Mouse (Mus musculus) G1E-ER4 (cell line): Measurements from ENCODE around the gene Cpped1. TPM values are rescaled to one million over a fixed set of nuclear protein-coding genes. Genes with fewer than 3 reads are reported as not detected.

Experiments used
- GATA1 ChIP-seq: IDR thresholded peaks from one replicate; pipeline ENCODE4 v1.8.0; 2012; ENCODE audit warnings: low read length, inconsistent platforms
- polyA plus RNA-seq: library from polyadenylated mRNA; stranded (reverse); fragments of >175 nt; gene quantifications from 2 replicates; pipeline ENCODE4 v1.2.3, GENCODE M21; 2012

The Cpped1 gene
- polyA plus RNA-seq, result 18.3 and 19.1 TPM in 2 replicates

DNA sequence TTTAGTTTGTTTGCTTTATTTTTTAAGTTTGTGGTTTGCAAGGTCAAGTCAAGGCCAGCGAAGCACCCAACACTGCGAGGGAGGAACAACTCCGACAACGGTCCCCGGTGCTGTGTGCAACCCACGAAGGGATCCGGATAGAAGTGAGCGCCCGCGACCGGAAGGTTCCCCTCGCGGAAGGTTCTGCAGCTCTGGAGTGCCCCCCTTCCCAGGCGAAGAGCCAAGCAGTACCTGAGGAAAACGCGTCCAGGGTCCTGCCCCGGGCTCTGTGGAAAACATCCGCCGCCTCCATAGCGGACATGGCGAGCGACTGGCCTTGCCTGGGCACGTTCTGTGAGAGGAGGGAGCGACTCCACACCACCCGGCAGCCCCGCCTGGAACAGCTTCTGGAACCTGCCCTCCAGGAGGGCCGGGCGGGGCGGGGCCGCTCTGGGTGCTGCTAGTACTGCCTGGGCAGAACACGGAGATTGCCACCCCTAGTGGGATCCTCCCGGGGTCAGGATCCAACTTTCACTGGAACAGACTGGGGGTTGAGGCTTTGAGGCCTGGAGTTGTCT lies at the start of gene Cpped1:
Cpped1 (minus strand) TSS at position 411 of the 557 bp plus-strand sequence.
- TF ChIP-seq GATA1, result no peak

DNA sequence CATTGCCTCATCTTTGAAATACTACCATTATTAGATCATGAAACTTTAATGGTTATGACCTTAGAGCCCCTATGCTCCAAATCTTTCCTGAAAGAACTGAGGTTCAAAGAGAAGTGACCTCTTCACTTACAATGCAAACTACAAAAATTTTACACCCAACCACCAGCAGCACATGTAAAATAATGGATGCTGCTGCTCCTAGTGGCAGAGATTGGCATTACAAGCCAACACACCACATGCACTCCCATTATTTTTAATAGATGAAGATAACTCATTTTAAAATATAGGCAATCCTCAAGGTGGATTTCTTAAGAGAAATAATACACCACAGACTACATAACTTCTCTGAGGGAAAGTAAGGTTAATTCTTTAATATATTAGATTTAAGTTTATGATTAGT lies 31.2 kb upstream of the Cpped1 start:
- no peak for TF ChIP-seq GATA1

GRCm38 (mm10) chr16:11910801-11911200 lies 1.6 kb upstream of the Cpped1 start:
- TF ChIP-seq GATA1, result no peak

DNA sequence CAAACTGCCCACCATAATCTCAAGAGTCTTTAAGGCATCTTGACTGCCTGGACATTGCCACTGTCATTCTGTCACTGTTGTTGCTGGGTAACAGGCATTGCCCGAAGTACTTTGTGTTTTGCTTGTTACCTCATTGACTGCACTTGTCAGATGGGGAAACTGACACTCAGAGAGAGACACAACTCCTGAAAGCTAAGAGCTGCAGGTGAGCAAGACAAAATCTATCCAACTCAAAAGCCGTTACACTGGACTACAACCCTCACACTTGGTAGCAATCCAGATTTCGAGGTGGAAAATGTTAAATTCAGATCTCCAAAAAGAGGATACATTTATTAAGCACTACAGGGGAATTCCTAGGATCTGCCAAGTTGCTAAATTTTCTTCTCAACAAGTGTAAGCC lies 572 bp upstream of the Cpped1 start:
- no peak for TF ChIP-seq GATA1

- no peak for TF ChIP-seq GATA1
These were observed 707 bp downstream of the Cpped1 start for GRCm38 (mm10) chr16:11908461-11909014.

- TF ChIP-seq GATA1, result no peak
These were observed 1.4 kb downstream of the Cpped1 start for GRCm38 (mm10) chr16:11907816-11908215.

DNA sequence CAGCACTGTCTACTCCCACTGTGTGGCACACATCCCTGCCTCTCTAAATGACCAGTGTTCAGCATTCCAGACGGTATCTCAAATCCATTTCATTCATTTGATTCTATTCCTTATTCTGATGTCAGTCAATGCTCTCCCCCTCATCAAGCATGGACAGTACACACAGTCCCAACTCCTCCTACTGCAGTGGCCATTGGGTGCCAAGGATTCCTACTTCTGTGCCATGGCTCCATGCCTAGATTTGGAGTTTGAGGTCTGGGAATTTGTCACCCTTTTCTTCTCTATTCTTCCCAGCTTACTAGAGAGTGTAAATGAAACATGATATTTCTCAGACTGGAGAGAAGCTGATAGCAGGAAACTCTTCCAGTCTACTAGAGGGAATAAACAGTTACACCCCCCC lies 2.3 kb downstream of the Cpped1 start:
- TF ChIP-seq GATA1, result no peak

DNA sequence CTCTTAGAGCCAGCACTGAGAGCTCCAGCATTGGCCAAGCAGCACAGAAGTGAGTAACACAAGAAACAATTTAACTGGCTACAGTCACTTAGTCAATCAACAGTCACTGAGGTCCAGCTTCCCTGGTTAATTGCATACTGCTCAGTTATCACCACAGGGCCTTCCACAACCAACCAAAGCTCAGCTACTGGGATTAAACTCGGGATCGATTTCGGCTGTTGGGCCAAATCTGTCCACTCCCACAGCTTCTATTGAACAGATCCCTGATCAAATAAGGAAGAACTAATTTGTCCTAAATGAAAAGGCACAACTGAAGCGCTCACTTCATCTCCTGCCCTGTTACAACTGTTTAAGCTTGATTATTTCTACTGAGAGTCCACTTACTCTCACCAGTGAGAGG lies 4.0 kb downstream of the Cpped1 start:
- no peak for TF ChIP-seq GATA1

GRCm38 (mm10) chr16:11902007-11902406 lies 7.2 kb downstream of the Cpped1 start:
- no peak for TF ChIP-seq GATA1

- no peak for TF ChIP-seq GATA1
These were observed 8.9 kb downstream of the Cpped1 start for GRCm38 (mm10) chr16:11900341-11900740.

DNA sequence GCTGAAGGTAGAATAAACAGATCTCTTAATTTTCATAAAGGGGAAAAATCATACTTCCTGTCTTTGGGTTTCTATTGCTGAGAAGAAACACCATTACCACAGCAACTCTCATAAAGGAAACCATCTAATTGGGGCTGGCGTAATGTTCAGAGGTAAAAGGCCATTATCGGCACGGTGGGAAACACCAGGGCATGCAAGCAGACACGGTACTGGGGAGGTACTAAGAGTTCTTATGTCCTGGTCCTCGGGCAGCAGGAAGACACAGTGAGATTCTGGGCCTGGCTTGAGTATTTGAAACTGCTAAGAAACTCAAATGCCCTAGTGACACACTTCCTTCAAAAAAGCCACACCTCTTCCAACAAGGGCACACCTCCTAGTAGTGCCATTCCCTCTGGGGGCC lies 12.8 kb downstream of the Cpped1 start:
- no peak for TF ChIP-seq GATA1

GRCm38 (mm10) chr16:11894877-11895276 lies 14.4 kb downstream of the Cpped1 start:
- TF ChIP-seq GATA1, result no peak

DNA sequence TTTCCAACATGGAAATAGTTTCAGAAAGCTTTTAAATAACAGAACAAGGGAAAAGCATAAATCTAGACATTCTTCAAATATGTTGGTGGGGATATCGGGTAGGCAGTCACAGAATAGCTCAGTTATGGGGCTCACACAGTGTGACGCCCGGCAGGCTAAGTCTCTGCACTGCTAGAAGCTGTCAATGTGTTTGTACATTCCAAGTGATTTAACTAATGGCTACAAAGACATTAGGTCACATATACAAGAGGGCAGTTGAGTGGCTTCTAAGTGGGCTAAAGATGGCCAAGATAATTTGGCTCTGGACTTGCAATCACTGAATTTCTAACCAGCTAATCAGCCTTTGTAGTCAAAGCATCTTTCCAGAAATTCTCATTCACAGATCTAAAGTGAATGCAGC lies 19.1 kb downstream of the Cpped1 start:
- TF ChIP-seq GATA1, result no peak

DNA sequence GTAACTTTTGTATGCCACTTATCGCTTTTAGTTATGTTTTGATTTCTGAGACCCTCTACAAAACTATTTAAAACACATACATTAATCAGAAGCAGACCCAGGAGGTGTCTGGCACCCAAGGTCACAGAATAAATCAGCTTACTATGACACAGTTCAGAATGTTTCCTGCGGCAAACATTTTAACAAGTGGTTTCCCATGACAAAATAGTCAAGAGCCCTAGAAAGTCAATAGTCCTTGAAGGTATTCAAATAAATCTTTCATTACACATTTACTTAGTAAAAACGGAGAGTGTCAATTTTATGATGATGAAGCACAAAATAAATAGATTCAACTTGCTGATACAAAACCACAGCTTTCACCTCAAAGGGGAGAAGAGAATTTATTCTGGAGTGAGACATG lies 19.5 kb downstream of the Cpped1 start:
- TF ChIP-seq GATA1, result no peak

DNA sequence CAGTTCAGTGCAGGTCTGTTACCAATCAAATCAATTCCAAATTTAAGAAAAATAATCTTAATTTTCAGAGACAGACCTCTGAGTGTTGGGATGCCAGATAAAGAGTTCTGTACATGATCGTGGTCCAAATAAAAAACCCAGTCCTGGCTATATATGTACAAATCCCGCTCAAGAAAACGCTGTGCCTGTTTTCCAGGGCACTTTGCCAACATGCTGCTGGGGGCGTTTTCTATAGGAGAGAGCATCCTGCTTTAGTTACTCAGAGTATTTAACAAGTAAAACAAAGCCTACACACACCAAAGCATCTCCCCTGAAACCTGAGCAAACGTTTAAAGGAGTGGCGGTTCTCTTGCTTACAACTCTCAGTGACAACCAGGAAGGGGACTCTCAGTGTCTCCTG lies 27.4 kb downstream of the Cpped1 start:
- no peak for TF ChIP-seq GATA1

GRCm38 (mm10) chr16:11880461-11880860 lies 28.8 kb downstream of the Cpped1 start:
- TF ChIP-seq GATA1, result no peak

DNA sequence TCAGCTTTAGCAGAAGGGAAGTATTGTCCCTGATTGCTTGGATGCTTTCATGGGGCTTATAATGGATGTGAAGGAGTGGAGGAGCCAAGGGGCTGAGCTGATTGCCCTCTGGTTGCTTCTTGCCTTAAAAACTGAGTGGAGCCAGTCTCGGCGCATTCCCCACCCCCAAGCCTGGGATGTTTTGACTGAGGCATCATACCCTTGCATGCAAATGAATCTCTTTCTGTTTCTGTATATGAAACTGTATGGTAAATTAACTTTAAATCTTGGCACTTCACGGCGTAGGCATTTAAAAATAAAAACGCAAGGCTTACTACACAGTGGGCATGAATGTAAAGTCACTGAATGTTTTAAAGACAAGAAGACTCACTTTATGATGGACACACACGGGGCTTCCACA lies 30.0 kb downstream of the Cpped1 start:
- TF ChIP-seq GATA1, result no peak

DNA sequence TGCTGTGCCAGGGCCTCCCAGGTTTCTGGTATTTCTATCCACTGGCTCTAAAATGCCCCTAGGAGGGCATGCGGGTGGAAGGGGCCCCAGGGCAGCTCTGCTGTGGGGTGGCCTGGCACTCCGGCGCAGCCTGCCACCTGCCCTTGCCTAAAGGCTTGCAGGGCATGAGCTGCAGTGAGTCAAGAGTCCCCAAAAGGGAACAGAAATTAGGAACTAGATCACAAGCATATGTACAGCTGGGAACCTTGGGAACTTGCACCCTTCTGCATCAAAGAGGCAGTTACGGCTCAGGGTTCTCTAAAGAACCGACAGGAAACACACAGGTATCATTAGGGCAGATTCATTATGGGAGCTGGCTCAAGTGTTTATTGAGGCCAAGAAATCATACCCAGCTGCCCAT lies 34.0 kb downstream of the Cpped1 start:
- TF ChIP-seq GATA1, result no peak

GRCm38 (mm10) chr16:11873292-11873691 lies 36.0 kb downstream of the Cpped1 start:
- TF ChIP-seq GATA1, result no peak
